Mouse (Mus musculus) heart, adult 9 months (tissue): Measurements from ENCODE around the gene Mmp17.
A peak's percentile ranks its signal among the peaks of the same experiment; 100 is the strongest.

Experiments used
- DNase-seq, 2 experiments: peaks; one replicate each; pipeline ENCODE4 v3.0.0; 2022; ENCODE audit warnings: low spot score in 2 of 2

Mmp17 gene

GRCm38 (mm10) chr5:129583761-129584582 is at the start of gene Mmp17:
Gene Mmp17, plus strand, starts transcription at chr5:129584169.
- DNase-seq, result peak; percentile 87 to 89

- DNase-seq, result peak; percentile 68 to 78
Observed at GRCm38 (mm10) chr5:129534500-129534899, 49.5 kb upstream of the Mmp17 start.

- no peak for DNase-seq
Observed at GRCm38 (mm10) chr5:129535021-129535420, 48.9 kb upstream of the Mmp17 start.

GRCm38 (mm10) chr5:129535431-129535830 is 48.5 kb upstream of the Mmp17 start:
- DNase-seq, result peak in 1 of 2 experiments; percentile 32

DNA sequence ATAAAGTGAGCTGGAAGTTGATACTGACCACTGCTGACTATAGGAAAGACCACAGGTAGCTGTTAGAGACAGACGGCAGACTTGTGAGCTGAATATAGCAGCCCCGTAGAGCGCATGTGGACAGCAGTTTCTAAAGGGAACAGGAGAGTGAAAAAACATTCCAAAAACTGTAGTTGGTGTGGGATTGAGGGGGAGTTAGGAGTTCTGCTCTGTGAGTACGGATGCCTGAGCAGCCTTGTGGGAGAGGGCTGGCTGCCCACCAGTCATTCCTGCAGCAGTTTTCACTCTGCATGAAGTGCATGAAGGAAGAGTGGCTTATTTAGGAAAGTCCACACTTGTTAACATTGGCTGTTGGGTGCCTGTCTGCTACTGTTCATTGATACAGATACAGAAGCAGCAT is 45.1 kb upstream of the Mmp17 start:
- no peak for DNase-seq

- no peak for DNase-seq
Observed at GRCm38 (mm10) chr5:129542236-129542635, 41.7 kb upstream of the Mmp17 start.

- DNase-seq, result no peak
Observed at GRCm38 (mm10) chr5:129545787-129546186, 38.2 kb upstream of the Mmp17 start.

GRCm38 (mm10) chr5:129549716-129550115 is 34.3 kb upstream of the Mmp17 start:
- no peak for DNase-seq

DNA sequence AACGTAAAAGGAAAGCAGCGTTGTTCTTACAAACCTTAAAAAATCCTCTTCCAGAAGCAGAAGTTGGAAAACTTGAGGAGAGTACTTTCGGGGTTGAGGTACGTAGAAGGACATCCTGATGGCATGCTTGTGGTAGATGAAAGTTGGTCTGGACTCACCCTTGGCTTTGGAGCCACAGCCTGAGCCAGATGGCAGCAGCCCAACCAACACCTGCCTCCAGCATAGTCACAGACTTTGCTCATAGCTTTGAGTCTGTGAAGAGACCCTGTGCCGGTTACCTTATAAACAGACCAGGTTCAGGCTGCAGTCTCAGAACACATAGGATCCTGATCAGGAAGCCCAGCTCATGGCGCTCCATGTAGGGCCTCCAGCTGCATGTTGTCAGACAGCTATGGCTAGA is 33.2 kb upstream of the Mmp17 start:
- DNase-seq, result no peak

- no peak for DNase-seq
Observed at GRCm38 (mm10) chr5:129551991-129552390, 32.0 kb upstream of the Mmp17 start.

- no peak for DNase-seq
Observed at GRCm38 (mm10) chr5:129553642-129554041, 30.3 kb upstream of the Mmp17 start.

DNA sequence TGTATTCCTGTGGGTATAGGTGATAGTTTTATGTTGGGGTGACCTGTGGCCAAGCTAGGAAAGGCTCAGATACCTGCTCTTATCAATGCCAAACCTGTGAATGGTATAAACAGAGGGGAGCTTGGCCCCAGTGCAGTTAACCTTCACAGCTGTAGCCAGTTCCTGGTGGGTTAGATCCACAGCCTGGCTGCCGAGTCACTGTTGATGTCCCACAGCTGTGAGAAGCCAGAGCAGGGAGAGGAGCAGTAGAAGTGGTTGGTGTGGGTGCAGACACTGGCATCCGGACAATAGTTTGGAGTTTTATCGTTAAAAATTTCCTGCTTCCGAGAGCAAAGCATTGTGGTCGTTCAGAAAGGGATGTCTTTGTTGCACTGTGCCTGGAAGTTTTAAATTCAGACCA is 25.4 kb upstream of the Mmp17 start:
- DNase-seq, result peak in 1 of 2 experiments; percentile 11

GRCm38 (mm10) chr5:129559283-129559682 is 24.7 kb upstream of the Mmp17 start:
- DNase-seq, result peak in 1 of 2 experiments; percentile 22

- DNase-seq, result no peak
Observed at GRCm38 (mm10) chr5:129562342-129562741, 21.6 kb upstream of the Mmp17 start.

DNA sequence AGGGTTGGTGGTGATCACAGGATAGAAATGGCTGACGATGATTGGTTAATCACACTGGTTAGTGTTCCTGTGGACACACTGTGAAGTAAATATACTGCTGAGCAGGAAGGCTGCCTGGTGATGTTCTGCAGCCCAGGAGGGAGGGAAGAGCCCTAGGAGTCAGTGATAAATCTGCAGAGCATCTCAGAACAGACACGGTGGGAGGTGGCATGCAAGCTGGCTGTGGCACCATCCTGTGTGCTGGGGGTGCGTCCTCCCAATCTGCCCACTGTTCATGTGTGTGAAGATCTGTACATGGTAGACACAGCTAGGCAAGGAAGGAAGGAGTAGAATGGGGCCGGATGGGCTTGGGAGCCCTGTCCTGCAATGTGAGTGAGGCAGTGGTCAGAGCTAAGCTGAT is 15.4 kb upstream of the Mmp17 start:
- DNase-seq, result no peak

DNA sequence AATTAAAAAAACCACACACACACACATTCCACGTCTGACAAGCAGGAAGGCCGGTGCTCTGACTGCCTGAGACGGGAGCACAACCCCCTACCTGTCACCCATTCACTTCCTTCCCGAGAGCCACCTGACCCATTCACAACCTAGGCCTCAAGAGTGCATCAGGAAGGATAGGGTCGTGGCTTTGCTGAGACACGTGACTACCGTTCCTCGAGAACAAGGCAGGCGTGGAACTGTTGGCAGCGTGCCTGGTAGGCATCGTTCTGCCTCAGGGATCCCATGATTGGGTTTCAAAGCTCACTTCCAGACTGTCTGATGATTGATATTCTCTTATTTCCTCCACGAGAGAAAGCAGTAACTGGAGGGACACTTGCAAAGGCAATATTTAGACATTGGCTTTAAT is 5.8 kb upstream of the Mmp17 start:
- no peak for DNase-seq

DNA sequence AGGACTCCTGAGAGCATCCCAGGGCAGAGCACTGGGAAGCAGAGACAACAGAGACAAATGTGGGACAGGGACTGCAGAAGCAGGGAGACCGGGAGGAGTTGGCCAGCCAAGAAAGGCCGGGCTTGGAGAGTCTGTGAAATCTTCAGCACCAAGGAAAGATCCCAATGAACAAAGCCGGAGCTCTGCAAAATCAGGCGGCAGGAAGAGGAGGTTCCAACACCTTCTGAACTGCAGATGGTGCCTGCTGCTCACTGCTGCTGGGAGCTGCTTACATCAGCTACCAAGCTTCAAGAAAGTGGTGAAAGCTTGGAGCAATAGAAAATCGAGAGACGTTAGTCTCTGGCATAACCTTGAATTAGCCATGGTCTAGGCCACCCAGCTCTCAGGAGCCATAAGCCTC is 3.9 kb upstream of the Mmp17 start:
- DNase-seq, result no peak

DNA sequence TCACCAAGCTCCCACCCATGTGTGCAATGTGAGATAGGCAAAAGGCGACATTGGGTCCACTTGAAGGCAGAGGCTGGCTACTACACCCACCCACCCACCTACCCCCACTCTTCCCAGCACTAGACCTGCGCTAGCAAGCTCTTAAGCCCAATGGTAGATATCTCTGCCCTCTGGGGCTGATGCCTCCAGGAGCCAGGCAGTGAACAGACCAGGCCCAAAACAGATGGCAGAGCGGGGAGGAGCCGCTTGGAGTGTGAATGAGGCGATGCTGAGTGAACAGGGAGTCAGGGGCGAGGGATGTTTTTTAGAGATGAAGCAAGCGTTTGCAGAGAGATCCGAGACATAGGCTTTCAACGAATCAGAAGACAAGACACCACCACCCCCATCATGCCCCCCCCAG is 3.4 kb upstream of the Mmp17 start:
- DNase-seq, result no peak

- no peak for DNase-seq
Observed at GRCm38 (mm10) chr5:129581015-129581414, 3.0 kb upstream of the Mmp17 start.

- no peak for DNase-seq
Observed at GRCm38 (mm10) chr5:129583331-129583730, 638 bp upstream of the Mmp17 start.

GRCm38 (mm10) chr5:129584583-129585541 is 893 bp downstream of the Mmp17 start:
- DNase-seq, result peak; percentile 23 to 27

GRCm38 (mm10) chr5:129586016-129586415 is 2.0 kb downstream of the Mmp17 start:
- peak; percentile 67 for DNase-seq

DNA sequence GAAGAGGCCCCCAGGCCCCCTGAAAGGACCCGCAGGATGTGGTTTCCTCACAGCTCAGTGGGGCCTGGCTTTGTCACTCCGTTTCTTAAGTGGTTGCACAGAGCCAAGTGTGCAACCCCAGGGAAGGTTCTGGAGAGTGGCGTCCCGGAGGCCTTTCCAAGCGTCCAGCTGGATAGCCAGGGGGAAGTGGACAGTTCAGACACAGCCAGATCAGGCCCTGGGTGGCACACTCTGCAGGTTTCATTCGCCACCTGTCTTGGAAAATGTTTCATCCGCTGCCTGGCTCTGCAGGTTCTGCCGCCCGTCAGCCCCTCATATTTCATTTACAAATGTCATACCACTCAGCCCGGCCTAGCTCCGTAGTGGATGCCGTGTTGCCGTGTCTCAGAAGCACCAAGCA is 2.5 kb downstream of the Mmp17 start:
- DNase-seq, result no peak
